Mouse (Mus musculus): ENCODE measurements at regions not wholly inside any gene's neighbourhood (a gene's known extent, or its start where the extent isn't known, plus 50 kb on each side); places are given as distances from the start of the nearest gene placed in this dataset.

GRCm38 (mm10) chr9:61756801-61757342 lies 157.5 kb downstream of the Rplp1 start:
- DNase-seq: no peak

- no peak for DNase-seq
Measured at GRCm38 (mm10) chr9:61756224-61756800, 158.0 kb downstream of the Rplp1 start.

GRCm38 (mm10) chr9:61755311-61755710 lies 159.0 kb downstream of the Rplp1 start:
- DNase-seq: no peak

DNA sequence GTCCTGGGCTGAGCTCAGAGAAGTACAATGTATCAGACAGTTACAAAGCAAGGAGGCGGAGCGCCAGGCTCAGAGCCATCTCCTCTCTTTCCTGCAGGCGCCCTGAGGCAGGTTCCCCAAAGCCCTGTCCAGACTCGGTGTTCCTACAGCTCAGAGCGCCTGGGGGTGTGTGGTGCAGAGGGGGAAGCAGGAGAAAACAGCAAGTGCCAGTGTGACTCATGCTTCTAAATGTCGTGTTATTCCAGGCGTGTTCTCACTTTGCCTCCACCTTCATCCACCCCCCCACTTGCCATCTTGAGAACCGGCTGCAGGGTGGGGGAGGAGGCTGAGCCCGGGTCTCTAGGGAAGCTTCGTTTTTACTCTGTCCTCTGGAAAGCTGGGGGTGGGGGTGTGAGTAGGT lies 160.5 kb downstream of the Rplp1 start:
- no peak for DNase-seq

- DNase-seq: no peak
Measured at GRCm38 (mm10) chr9:61749201-61749600, 165.1 kb downstream of the Rplp1 start.

DNA sequence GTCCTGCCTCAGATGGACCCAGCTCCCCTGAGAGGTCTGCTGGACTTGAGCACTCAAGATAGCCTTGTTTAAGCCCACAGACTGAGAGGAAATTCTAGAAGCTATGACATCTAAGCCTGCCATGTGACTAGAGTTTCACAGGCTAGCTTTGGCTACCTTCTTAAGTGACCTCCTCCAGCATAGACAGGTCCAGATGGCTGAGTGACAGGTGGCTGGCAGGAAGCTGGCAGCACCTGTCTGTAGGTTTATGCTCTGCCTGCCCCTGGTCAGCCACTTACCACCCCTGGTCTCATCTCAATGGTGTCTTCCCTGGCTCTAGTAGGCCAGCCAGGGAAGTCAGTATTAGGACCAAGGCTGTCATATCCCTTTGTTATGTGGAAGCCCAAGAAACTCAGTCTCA lies 165.9 kb downstream of the Rplp1 start:
- no peak for DNase-seq

DNA sequence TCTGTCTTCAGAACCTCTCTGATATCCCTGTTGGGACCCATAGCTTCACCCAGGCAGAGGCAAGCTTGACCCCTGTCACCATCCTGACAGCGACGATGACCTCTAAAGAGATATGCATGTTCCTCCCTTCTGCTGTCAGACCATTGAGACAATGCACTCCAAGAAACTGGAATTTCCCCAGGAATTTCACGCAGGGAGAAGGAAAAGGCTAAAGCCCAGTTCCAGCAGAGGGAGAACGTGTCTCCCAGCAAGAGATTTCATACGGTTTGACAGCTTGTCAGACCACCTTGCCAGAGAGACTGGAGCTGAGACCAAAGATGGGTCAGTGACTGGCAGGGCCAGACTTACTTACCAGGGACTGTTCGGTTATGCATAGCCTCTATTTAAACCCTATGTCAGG lies 167.9 kb downstream of the Rplp1 start:
- DNase-seq: no peak

GRCm38 (mm10) chr9:61745301-61745801 lies 169.0 kb downstream of the Rplp1 start:
- DNase-seq: peak; percentile 15

DNA sequence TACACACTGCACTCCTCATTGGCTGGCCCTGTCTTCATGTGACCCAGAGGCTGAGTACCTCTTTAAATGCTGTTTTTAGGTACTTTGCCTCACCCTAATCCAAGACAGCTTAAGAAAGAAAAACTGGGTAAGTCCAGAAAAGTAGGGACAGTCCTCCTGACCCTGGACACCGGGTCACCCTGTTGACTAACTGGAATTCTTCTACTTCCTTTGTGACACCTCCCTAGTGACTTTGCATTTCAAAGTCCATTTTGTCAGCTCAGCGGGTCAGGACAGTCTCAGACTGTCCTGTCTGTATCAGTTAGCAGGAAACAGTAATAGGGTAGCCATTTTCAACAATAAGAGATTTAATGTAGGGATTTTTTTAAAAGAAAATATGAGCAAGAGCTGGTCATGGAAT lies 180.8 kb downstream of the Rplp1 start:
- no peak for DNase-seq

- DNase-seq: no peak
Measured at GRCm38 (mm10) chr9:61732747-61733146, 181.6 kb downstream of the Rplp1 start.

DNA sequence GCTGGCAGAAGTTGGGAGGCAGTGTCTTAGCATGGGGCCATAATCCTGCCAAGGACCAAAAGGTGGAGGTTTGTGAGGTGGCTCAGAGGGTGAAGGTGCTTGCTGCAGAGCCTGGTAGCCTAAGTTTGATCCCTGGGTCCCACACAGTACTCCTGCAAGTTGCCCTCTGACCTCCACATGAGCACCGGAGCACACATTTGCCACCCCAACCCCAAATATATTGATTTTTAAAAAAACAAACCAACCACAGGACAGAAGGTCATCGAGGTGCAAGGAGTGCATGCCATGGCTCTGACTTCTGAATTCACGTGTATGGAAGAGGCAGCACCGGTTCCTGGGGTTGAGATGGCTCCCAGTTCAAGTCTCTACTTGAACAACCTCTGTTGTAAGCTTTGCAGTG lies 186.2 kb downstream of the Rplp1 start:
- DNase-seq: no peak

DNA sequence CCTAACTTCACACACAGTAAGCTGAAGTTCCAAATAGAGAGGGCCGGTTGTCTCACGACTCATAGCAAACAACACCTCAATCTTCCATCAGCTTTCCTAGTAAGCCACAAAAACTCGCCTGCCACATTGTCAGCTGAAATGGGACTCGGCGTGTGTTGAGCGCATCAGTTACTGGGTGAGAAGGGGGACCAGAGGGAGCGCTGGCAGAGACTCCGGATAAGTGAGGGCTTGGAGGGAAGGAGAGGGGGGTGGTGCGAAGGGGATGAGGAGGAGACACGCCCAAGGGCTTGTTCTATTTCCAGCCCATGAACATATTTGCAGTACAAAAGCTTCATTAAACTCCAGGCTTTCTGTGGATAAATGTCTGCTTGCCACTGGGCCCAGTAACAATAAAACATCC lies 186.7 kb downstream of the Rplp1 start:
- DNase-seq: no peak

DNA sequence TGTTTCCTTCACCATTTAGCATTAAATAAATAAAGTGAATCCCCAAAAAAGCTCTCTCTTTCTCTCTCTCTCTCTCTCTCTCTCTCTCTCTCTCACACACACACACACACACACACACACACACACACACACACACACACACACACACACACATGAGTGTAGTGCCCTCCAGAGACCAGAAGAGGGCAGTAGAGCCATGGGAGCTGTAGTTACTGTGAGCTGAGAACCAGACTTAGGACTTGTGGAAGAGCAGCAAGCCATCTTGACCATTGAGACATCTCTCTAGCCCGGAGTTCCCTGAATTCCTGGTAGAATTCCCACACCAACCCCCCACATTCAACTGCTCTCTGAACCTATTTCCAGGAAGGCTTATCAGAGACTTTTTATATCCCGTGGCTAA lies 190.3 kb downstream of the Rplp1 start:
- DNase-seq: no peak

DNA sequence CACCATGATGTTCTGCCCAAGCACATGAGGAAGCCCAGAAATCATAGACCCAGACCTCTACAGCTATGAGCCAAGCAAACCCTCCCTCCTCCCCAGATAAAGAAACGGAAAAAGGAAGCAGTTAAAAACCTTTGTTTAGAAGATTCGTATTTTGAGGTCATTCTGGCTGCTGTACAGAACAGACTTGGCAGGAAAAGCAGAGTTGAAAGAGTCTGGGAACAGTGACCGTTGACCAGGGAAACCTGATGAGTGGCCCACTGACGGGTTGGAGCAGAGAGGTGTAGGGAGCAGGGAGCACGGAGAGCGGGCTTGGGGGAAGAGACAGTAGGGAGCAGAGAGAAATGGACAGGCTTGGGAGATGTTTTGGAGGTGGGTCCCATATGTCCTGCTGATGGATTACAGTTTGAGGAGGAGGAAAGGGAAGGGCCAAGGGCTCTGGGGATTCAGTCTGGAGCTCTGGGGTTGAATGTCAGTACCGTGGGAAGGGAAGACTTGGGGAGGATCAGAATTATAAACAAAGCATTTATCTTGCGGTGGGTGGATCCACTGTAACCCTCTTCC lies 191.2 kb downstream of the Rplp1 start:
- peak; percentile 60 for DNase-seq

DNA sequence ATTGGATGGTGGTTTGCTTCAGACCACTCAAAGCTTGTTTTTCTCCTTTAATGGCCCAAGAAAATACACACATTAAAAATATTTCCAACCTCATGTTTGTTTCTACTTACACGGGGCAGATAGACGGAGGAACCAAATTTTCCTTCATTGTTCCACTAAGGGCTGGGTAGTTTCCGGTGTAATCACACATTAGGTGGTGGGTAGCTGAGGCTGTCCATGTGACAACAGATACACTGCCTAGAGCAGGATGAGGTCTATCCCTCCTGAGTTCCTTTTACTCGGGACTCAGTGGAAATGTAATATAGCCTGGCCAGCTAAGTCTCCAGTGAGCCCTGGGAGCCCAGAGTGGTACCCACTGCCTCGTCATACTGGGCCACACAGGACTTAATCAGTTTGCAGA lies 192.5 kb downstream of the Rplp1 start:
- DNase-seq: no peak

GRCm38 (mm10) chr9:61721071-61721470 lies 193.3 kb downstream of the Rplp1 start:
- no peak for DNase-seq

DNA sequence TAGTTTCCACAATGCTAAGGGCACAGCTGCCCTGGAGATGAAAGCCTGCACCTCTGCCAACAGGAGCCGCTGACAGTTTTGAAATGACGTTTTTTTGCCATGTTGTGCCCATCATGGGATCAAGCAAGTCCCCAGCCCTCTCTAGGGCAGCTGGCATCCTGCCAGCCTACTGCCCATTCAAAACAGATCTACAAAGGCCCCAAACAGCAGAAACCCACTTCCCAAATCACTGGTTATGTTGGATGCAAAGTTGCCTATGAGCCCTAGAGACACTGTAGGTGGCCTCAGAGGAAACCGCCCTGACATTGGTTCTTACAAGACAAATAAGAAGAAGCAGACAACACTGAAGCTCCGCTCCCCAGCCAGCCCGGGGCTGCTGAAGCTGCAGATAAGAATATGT lies 194.1 kb downstream of the Rplp1 start:
- DNase-seq: no peak

GRCm38 (mm10) chr9:61716751-61717150 lies 197.6 kb downstream of the Rplp1 start:
- DNase-seq: no peak

- no peak for DNase-seq
Measured at GRCm38 (mm10) chr9:61714331-61715035, 199.9 kb downstream of the Rplp1 start.

GRCm38 (mm10) chr9:61713806-61714205 lies 200.5 kb downstream of the Rplp1 start:
- no peak for DNase-seq

DNA sequence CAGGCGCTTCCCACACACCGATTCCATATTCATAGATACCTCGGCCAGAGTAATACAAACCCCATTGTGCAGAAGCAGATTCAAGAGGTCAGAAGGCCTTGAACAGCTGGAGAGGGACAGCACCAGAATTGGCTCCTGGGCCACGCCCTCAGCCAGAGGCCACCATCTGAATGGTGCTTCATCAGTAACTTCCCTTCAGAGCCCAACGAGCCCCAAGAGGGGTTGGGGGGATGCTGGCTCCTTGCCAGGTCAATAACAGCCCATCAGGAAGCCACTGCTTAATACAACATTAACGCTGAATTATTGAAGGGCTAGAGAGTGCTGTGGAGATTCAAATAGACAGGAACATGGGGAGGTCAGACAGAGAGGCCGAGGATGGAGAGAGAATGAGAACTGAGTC lies 203.0 kb downstream of the Rplp1 start:
- no peak for DNase-seq

DNA sequence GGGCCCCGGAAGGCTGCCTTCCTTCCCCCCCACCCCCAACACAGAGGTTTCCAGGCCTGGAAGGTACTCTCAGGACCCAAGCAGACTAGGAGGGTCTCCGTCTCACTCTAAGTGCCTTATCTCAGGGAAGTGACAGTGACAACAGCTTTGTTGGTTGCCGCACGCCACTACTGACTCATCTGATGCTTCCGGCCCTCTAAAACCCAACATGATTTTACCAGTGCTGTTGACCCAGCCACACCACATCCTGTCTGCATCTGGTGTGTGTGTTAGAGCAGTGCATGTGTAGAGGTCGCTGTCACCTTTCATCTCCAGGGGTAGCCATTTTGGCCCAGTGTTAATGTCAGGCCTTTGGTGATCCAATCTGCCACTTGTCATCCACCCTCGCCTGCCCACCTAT lies 206.5 kb downstream of the Rplp1 start:
- no peak for DNase-seq

- no peak for DNase-seq
Measured at GRCm38 (mm10) chr9:61707296-61707695, 207.0 kb downstream of the Rplp1 start.

DNA sequence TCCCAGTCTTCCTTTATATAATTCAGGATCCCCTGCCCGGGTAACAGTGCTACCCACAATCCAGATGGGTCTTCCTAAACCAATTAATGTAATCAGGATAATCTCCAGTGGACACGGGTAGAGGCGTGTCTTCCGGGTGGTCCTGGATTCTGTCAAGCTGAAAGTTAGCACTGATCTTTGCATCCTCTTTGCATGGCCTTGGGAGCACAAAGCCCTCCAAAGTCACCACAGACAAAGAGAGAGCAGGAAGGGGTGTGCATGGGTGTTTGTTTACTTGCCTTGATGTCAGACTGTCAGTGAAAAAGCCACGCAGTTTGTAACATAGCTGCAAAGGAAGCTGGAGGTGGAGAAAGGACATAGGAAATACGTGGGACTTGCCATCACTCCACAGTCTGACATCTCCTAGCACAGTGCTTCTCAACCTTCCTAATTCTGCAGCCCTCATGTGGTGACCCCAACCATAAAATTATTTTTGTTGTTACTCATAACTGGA lies 208.0 kb downstream of the Rplp1 start:
- no peak for DNase-seq

All from heart, postnatal 4 days (tissue).